Mouse (Mus musculus) spleen, postnatal 4 days (tissue): ENCODE data around the gene Exoc4.

Experiments used
- DNase-seq, 2 experiments: peaks; one replicate each; pipeline ENCODE4 v3.0.0; 2022; ENCODE audit warnings: low spot score in 2 of 2

Gene Exoc4

DNA sequence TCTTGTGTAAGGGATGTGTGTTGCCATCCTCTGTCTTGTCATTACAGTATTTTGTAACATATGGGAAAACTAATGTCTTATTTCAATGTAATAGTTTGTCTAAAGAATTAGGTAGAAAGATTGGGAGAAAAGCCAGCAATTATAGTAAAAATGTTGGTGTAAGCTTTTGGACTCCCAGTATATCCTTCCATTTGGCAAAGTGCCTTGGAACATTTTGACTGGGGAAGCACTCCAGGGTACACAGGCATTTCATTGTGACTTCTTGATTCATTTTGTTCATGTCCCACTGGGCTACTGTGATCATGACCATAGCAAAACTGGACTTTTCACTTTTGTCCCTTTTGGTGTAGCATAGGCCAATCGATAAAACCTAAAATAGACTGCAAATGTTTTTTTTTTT lies 61.6 kb downstream of the Exoc4 start:
- no peak for DNase-seq

DNA sequence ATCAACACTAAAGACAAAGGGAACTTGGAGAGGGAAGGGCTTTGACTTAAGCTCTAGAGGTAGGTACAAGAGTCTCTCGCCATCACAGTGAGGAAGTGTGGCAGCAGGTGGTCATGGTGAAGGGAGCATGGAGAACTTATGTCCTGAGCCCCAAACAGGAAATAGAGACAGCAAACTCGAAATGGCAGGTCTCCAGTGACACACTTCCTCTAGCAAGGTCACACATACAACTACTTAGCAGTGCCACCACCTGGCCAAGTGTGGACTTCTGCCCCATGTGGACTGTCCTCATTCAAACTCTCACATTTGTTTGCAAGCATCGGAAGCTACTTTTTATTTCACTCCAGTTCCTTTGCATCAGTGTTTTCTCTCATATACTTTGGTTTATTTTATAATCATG lies 74.0 kb downstream of the Exoc4 start:
- no peak for DNase-seq

DNA sequence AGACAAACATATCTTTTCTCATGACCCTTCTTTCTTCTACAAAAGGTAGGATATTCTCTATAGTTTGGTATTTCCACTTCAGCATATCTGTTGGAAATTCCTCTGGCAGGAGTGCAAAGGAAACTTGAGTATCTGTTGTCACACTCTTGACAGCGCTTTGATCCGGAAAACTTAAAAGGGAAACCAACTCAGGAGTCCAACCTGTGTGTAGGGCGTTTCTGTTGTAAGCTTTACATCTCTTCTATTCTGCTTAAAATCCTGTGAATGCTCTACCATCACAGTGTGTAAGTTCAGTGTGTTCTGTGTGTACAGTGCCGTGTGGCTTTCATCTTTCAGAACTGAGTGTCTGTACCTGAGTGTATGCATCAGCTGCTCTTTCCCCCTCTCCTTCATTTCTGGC lies 74.5 kb downstream of the Exoc4 start:
- DNase-seq = no peak

DNA sequence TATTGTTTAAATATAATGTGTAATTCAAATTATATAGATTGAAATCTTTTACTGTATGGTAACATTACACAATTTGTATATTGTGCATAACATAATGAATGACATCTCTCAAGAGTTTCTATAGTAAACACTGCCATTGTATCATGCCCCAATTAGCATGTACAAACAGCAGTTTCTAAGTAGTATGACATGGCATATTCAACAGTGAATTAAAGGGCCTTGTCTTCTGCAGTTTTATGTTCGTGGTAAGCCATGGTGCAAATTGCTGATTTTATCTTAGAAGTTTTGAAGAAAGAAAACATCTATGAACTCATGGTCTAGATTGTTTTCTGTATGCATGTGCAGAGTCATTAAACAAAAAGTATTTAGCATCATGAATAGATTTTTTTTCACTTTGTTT lies 79.4 kb downstream of the Exoc4 start:
- no peak for DNase-seq

DNA sequence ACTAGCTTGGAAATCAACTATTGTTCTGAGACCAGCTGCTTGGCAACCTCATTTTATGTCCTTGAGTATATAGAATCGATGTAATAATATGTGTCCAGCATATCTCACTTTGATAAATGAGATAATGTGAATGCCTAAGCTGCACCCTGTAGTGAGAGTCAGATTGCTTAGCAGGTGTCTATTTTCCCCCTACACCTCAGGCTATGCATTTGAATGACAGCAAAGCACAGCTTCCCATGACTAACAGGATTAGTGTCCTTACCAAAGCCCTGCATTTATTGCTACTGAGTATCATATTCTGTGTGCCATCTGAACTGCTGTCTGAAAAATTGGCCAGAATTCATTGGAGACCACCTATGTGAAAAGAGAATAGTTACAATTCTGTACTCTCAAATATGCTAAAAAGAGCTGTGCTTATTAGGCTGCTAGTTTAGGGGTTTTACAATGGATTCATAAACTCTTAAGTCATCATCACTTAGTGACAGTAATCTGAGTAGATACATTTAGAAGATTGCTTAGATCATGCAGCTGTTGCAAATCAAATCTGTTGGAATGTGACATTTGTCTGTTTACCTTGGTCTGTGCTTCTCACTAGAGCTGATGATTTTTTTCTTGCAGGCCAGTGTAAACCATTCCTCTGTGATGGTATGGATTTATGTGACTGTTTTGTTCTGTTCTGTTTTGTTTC lies 98.3 kb downstream of the Exoc4 start:
- no peak for DNase-seq

DNA sequence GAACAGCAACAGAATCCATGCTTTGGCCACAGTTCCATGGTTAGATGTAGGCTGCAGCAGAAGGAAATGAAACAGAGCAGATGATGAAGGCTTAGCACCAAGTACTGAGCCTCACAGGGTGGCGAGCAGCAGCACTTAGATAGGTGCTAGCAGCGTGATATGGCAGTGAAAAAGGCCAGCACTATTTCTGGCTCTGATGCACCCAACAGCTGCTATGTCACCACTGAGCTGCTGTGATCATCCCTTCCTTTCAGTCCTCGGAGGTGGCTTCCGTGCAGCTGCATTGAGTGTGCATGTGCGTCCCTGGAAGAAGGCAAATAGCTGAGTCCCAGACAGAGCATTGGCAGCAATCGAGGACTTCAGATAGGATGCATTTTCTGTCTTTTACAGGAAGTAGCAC lies 112.7 kb downstream of the Exoc4 start:
- no peak for DNase-seq

DNA sequence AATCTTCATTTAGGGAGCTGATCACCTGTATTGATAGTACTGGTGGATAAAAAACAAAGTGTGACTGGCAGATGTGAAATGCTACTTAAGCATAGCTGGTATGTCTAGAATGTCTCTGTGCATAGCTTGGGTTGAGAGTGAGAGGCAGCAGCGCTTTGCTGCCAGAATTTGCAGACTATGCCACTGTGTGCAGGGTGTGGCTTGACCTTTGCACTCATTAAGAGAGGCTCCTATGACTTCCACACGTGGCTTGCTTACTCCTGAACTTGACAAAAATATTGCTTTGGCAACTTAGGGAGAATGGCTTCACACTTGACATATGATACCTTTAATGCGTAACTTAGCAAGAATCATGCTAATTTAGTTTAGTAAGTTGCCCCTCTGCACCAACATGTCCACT lies 131.6 kb downstream of the Exoc4 start:
- no peak for DNase-seq

DNA sequence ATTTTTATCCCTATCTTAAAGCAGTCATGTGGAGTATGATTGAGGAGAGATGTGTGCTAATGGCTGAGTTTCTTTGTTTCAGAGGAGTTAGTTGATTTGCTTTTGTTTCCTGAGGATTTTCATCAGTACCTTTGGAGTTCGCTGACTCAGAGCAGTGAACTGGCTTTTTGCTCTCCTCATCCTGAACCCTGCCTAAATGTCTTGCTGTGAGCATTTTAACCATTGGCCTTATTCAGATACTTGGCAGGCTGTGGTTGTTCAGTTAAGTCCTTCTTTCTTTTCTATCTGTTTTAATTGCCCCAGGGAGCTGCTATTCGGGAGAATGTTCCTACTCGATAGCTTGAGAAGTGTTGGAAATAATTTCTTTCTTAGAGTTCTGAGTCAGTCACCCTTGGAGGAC lies 133.3 kb downstream of the Exoc4 start:
- DNase-seq = no peak

DNA sequence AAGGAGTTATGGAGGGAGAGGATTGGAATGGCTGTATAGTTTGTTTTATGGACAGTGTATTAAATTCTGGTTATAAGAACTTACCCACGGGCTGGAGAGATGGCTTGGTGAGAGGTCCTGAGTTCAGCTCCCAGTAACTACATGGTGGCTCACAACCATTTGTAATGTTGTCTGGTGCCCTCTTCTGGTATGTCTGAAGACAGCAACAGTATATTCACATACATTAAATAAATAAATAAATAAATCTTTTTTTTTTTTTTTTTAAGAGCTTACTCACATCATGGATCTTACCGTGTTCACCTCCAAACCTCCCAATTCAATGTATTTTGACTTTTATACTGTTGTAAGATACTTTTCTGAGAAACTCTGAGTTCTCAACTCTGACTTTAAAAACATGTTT lies 143.1 kb downstream of the Exoc4 start:
- DNase-seq = no peak

DNA sequence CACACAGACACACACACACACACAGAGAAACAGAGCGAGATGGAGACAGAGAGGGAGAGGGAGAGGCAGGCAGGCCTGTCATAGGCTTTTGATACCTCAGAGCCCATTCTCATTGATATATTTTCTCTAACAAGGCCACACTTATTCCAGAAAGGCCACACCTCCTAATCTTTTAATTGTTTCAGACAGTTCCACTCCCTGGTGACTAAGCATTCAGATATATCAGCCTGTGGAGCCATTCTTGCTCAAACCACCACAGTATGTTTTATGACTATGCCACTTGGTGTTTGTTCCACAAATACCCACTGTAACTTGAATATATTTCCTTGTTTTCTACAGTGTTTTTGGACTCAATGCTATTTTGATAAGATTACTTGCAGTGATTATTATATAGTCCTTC lies 150.6 kb downstream of the Exoc4 start:
- DNase-seq = no peak

DNA sequence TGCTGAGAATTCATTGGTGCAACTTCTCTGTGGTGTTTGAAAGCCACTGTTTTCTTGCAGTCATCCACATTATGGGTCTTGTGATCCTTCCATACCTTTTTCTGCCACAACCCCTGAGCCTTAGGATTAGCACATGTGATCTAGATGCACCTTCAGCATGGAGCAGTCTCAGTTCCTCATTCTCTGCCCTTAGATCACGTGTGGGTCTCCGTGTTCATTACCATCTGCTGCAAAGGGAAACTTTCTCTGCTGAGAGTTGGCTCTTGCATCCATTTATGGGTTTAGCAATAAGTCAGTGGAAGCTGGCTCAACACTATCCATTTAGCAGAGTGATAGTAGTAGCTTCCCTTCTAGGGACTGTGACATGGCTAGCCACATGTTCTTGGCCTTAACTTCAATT lies 152.3 kb downstream of the Exoc4 start:
- DNase-seq = no peak

DNA sequence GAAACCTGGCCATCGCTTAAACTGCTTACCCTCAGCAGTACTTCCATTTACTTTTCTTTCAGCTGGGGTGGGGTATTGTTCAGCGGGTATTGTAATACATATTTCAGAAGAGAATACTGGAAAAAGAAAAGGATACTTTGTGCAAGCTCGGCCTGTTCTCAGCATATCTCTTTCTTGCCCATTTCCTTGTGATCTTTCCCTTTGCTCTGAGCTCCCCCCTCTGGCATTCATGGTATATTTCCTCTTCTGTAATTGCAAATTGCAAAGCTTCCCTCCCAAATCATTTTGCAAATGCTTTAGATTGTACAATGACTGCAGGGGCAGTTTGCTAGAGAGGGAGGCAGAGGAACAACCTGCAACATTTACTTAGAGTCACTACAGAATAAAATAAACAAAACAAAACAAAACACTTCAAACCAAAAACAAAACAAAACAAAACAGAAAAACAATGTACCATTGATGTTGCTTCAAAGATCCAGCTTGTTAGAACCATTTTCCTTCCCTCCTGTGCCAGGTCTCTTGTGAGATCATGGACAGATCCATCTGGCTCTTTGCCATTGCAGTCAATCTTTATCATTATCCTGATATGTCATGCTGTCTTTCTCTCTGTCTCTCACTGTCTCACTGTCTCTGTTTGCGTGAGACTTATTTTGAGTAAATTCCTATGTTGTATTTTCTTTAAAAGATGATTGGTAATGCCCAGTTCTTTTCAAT lies 156.8 kb downstream of the Exoc4 start:
- no peak for DNase-seq

DNA sequence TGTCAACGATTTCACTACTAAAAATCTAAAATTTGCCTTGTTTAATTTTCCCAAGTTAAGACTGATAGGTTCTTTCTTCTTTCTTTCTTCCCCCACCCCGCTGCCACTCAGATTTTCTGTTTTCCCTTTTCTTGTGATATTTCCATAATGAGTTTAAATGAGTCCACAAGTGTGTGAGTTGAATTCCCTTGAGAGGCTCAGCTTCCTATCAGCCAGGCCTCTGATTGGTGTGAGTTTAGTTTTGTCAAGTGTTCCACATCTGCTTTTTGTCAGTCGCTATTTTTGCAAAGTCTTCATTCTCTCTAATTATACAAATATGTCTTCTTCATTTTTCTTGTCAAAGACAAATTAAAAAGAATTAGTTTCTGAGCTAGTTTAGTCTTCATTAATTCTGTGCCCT lies 160.7 kb downstream of the Exoc4 start:
- DNase-seq = no peak

DNA sequence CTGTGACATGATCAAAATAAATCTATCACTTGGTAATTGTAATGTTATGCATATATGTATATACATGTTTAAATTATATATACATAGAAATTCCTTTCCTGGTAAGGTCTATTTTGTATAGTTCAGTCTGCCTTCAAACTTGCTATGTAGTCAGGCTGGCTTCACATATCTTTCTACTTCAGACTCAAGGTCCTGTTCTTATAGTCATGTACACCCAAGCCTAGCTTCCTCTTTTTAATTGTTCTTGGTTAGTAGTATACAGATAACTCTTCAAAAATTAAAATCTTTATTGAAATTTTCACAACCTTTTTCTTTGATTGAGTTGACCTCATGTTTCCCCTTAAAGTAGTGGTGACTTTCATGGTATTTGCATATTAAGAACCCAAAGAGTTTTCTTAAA lies 176.1 kb downstream of the Exoc4 start:
- DNase-seq = no peak

DNA sequence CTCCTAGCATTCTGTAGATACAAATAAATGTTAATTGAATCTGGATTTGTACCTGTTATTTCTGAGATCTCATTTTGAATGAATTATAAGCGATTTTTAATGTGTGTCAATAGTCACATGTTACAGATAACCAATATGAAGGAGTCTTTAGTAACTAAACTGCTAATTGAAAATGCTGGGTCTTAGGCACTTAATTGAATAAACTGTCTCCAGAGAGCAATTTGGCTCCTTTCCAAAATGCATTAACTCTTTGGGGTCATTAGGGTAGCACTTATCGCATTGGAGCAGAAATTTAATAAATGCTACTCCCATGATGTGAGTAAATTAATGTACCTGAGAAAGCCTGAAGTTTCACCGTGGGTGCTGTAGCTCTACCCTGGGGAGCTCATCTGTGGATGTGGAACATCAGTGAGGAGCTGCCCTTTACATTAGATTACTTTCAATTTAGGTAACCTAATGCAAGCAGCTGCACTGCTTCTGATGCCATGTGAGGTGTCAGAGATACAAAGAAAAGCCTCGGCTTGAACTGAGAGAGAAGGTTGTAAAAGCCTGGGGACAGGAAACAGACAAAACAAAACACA lies 182.4 kb downstream of the Exoc4 start:
- no peak for DNase-seq

DNA sequence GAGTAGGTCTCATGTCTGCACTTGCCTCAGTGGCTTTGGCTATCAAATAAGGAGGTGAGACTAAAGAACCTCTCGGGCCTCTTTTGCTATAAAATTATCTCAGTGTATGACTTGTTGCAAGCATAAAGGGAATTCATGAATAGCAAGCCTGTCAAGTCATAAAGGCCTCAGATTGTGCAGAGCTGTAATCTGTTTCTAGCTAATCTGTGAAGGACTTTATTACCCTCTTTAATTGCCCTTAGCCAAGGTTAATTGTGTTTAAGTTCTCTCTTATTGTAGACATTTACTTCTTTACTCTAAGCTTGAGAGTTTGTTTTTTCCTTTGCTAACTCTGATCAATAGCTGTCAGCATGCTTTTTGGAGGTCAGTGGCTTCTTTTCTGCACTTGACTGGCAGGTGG lies 191.6 kb downstream of the Exoc4 start:
- DNase-seq = no peak

DNA sequence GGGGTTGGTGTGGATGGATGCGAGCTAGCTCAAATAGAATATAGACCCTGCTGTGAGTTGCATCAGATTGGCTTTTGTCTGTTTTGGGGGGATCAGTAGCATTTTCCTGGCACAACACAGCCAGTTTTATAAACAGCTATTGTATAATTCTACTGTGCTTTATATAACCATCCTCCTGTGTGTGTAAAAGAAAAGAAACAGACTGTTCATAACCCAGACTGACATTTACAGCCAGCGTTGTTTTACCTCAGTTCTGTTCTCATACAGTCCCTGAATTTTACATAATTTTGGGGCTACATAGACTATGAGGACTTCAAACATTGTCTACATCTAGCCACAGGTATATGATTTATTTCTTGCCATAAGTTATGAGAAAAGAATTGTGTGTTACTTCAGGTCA lies 204.9 kb downstream of the Exoc4 start:
- no peak for DNase-seq

DNA sequence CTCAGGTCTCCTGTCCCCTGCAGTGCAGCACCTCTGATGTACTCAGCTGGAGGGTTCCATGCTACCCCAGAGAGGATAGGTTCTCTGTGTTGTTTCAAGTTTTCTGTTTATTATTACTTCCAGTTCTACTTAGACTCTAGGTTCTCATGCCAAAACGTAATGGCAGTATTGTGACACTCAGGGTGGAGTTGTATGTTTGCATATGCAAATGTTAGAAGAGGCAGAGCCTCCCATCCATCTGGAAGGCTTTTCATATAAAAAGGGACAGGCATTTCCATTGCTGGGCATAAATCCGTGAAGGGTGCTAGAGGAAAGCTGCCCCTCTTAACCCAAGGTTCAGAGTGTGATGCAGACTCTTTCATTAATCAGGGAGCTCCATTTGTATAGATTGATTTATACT lies 205.5 kb downstream of the Exoc4 start:
- no peak for DNase-seq

DNA sequence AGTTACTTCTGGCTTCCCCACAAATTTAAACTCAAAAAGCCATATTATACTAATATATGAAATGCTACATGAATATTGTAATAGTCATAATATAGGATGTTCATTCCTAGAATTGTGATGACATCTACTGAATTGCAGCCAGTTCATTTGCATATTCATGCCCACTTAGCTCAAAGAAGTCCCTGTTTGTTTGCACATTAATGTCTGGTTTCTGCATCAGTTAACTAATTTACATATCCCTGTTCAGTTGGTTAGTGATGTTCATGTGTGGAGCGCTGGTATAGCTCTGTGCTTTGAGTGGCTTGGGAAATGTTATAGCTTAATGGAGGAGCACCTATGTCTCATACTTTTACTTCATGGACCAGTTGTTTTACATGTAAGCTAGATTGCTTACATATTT lies 206.4 kb downstream of the Exoc4 start:
- no peak for DNase-seq

DNA sequence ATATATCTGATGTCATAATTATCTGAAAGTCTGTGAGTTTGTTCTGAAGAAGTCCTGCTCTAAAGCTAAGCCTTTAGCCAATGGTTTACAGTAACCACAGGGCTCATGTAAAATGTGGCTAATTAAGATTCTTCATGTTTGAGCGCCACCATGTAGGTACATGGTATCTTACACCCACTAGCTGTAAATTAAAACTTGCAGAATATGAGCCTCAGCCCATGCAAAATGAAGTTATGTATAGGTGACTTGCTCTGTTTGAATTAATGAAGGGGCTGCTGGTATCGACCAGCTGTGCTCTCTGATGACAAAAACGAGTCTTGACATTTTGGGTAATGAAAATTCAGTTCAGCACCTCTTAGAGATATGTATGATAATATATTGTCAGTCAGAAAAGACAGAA lies 216.0 kb downstream of the Exoc4 start:
- no peak for DNase-seq

DNA sequence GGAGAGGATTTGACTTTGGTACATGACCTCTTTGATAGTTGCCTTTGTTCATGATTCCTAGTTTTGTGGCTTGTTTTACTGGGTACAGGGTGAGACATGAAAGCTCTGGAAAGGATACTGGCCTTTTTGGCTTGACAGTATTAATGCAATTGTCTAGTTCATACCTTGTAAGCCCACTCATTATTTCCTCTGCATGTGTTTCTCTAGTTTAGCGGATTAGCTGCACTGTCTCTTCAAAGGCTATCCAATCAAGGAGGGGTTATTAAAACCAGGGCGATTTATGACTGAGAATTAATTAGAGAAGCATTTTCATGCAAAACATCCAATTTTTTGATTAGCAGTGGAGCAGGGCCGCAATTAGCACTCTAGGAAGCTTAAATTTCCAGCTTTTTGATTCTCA lies 216.5 kb downstream of the Exoc4 start:
- no peak for DNase-seq

DNA sequence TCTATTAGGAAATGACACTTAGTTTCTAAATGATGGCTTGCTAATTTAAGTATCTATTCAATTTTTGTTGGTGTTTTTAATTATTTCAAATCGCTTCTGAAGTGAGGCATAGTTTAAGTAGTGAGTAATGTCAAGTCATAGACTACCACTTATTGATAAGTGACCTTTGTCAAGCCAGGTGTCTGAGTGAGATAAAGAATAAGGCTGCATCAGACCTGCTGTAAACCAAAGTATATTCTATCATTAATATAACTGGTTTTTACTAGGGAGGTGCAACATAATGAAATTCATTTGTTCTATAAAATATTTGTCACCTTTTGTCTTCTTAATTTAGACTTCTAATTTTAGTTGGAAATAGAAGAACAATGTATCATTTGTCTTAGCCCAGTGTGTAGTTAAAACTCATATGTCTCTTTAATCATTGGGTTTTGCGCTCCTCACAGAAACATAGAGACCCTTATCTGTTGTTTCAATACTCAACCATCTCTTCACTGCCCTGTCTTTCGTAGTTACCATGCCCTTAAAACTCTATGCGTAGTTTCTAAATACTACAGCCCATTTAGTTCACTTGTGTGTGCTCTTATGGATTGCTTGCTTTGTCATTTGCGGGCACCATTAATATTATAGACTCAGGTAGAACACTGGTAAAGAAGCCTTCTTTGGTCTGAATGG lies 217.4 kb downstream of the Exoc4 start:
- no peak for DNase-seq

DNA sequence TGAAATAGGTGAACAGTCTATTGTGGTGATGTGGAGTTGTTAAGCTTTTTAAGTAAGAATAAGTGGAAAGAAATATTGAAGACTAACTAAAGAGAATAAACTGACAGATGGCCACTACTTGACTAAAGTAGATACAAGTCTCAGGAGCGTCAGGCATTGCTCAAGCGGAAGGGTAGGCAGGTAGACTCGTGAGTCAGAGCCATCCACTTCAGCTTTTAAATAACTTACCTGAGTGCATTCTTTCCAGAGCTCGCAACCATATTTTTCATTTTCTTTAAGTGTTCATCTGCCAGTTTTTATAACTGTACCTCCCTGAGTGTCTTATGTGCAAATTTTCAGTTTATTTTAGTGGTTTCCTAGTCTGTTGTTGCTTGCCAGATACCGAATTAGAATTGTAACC lies 219.6 kb downstream of the Exoc4 start:
- no peak for DNase-seq
